Comparison of ENCODE assay signal across 10 mouse cellular contexts in the genomic region with DNA sequence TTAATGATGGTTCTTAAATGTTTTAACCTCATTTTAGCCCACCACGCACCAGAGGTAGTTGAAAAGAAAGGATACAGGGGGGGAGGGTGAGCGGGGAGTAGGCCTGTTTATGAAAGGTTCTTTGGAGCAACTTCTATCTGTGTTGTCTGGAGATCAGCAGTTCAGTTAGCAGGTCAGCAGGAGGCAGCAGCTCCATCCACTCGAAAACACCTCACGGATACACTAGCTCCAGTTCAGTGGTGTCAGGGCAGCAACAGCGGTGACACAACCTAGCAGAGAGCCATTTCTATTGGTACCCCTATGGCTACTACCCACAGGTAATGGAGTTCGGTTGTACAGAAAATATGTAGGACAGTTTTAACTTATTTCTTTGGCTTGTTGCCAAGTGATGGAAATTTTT. TPM values are rescaled to one million over a fixed set of nuclear protein-coding genes. Genes with fewer than 3 reads are reported as not detected.
DNase-seq lines count a peak whose midpoint lies in the region; TF ChIP-seq lines count a peak whose summit lies in the region.
"Had no signal": no experiment of that assay in that cellular context is flagged by ENCODE, and none has a peak within 500 bp of the region (broad histone marks: within the 10 kb centered on the region; RNA-seq: fewer than 3 reads in every experiment).

No protein-coding gene starts in this region.

- TF ChIP-seq POLR2A in heart, adult 2 months (IDR thresholded peaks at IDR 0.05; ENCODE audit: insufficient read depth, low read depth, low read length): no peak

- H3K4me1 ChIP-seq in heart, adult 2 months (ENCODE audit: control insufficient read depth, insufficient read depth, low read length): no peaks in the 10 kb centered on the region; the same call in 1 of the 2 replicates
- peaks cover 2% of the 10 kb centered on the region for H3K4me1 ChIP-seq in heart, embryonic 10.5 days

- H3K9ac ChIP-seq in heart, adult 2 months (ENCODE audit: low read depth, low read length): no peak overlapping the region
- H3K9ac ChIP-seq: embryonic facial prominence, embryonic 12.5 days had no signal

- H3K9me3 ChIP-seq in heart, embryonic 10.5 days: no peaks in the 10 kb centered on the region
- H3K9me3 ChIP-seq: embryonic facial prominence, embryonic 12.5 days had no signal

- DNase-seq in heart, adult 2 months: peak; percentile 40 to 55
- no peak for DNase-seq in heart, embryonic 10.5 days (ENCODE audit: low spot score)
- DNase-seq in NIH3T3 (ENCODE audit: low read depth): peak; percentile 78
- DNase-seq in heart, postnatal 10 days: peak; percentile 60 to 68
- peak; percentile 61 for DNase-seq in lung, postnatal 25 days (ENCODE audit: low spot score)
- DNase-seq in thymus, postnatal 4 days: peak; percentile 71
- no peak for DNase-seq in right cerebral cortex, postnatal 36 days (ENCODE audit: low spot score in 2 of 2)

- no peaks in the 10 kb centered on the region for H3K79me3 ChIP-seq in C2C12 (ENCODE audit: low read depth)

- TF ChIP-seq CTCF in heart, adult 2 months (IDR thresholded peaks at IDR 0.05): peak; percentile 84
- peak; percentile 51 for TF ChIP-seq CTCF in C2C12 (IDR thresholded peaks at IDR 0.05; ENCODE audit: control insufficient read depth, insufficient read depth, insufficient read length)

- no peaks in the 10 kb centered on the region for H3K36me3 ChIP-seq in heart, adult 2 months (ENCODE audit: control insufficient read depth, insufficient read depth, low read length)
- peaks cover 17% of the 10 kb centered on the region for H3K36me3 ChIP-seq in heart, embryonic 10.5 days
- H3K36me3 ChIP-seq in C2C12 (ENCODE audit: control insufficient read depth, insufficient read depth): no peaks in the 10 kb centered on the region

- TF ChIP-seq EP300 in heart, adult 2 months (IDR thresholded peaks at IDR 0.05; ENCODE audit: insufficient read depth, low read depth, low read length): 0 out of 2 replicates have a peak, but pooled peaks have one; percentile 67

- no peaks in the 10 kb centered on the region for H3K27me3 ChIP-seq in heart, adult 2 months (ENCODE audit: control insufficient read depth, insufficient read depth, low read length)
- H3K27me3 ChIP-seq in heart, embryonic 10.5 days (ENCODE audit: insufficient read depth, poor library complexity, severe bottlenecking): no peaks in the 10 kb centered on the region
- no peaks in the 10 kb centered on the region for H3K27me3 ChIP-seq in C2C12 (ENCODE audit: control insufficient read depth, insufficient read depth, insufficient read length)
- H3K27me3 ChIP-seq: embryonic facial prominence, embryonic 12.5 days had no signal

- no peak overlapping the region for H3K4me3 ChIP-seq in heart, adult 2 months
- no peak overlapping the region for H3K4me3 ChIP-seq in heart, embryonic 10.5 days
- no peak overlapping the region for H3K4me3 ChIP-seq in C2C12 (ENCODE audit: insufficient read depth, poor library complexity, severe bottlenecking)
- H3K4me3 ChIP-seq: embryonic facial prominence, embryonic 12.5 days had no signal

- no peaks in the 10 kb centered on the region for H3K79me2 ChIP-seq in heart, adult 2 months (replicated peaks; ENCODE audit: control insufficient read depth, insufficient read depth, low read length)
- H3K79me2 ChIP-seq in C2C12 (ENCODE audit: control insufficient read depth, insufficient read depth): peaks cover 7% of the 10 kb centered on the region

- WGBS in heart, adult 2 months: 28% methylated on average over 6 of the region's 6 CpGs
- 43% methylated on average over 6 of the region's 6 CpGs for WGBS in heart, embryonic 10.5 days

- no peak overlapping the region for H3K27ac ChIP-seq in heart, adult 2 months
- no peak overlapping the region for H3K27ac ChIP-seq in heart, embryonic 10.5 days
- H3K27ac ChIP-seq: embryonic facial prominence, embryonic 12.5 days had no signal

- no peak overlapping the region for H3ac ChIP-seq in C2C12 (ENCODE audit: control insufficient read depth, insufficient read length, low read depth)

- intact Hi-C loops in heart, adult 2 months (cut with DNase I): loop anchor here (1.0 to 2.0 kb wide), 4 partner anchors 33 to 135 kb away; no protein-coding TSS in a partner anchor
- intact Hi-C loops in heart, postnatal 10 days (cut with DNase I): loop anchor here (2.0 kb wide), 2 partner anchors 33 to 137 kb away; no protein-coding TSS in a partner anchor

TF ChIP-seq in C2C12, 6 proteins besides CTCF, POLR2A, EP300 and RAD21:
- no peak for TF ChIP-seq FOSL1 (IDR thresholded peaks at IDR 0.05; ENCODE audit: insufficient read depth, low read length, poor library complexity, severe bottlenecking)
- no peak for TF ChIP-seq USF1 (IDR thresholded peaks at IDR 0.05; ENCODE audit: low read depth)
- TF ChIP-seq MYOD1 (IDR thresholded peaks at IDR 0.05; ENCODE audit: control insufficient read depth, insufficient read length, low read depth): no peak
- no peak for TF ChIP-seq CEBPB (IDR thresholded peaks at IDR 0.05; ENCODE audit: low read depth)
- no peak for TF ChIP-seq MAX (IDR thresholded peaks at IDR 0.05)
- no peak for TF ChIP-seq MYOG (IDR thresholded peaks at IDR 0.05; ENCODE audit: control insufficient read depth, extremely low read depth, insufficient read length)

RNA-seq across cellular contexts. Expression of a gene that starts 6.0 kb away (rescaled TPM):
- 1 to 10 TPM; 5.5 to 6.2 TPM for total RNA-seq in heart, adult 2 months (2021)
- polyA plus RNA-seq in heart, adult 2 months (2012; rRNA removed): 8.7 and 9.8 TPM in 2 replicates
- polyA plus RNA-seq in heart, embryonic 10.5 days (2016; fragmentation: Nextera tagmentation; extraction: Ambion mirVana): 19.5 and 23.0 TPM in 2 replicates
- polyA plus RNA-seq in C2C12 (2012; fragmentation: generic; extraction: Trizol): 13.0 TPM
- 1 to 10 TPM; 5.4 to 7.1 TPM for total RNA-seq in heart, postnatal 10 days (2021)

RNA-seq across cellular contexts. Expression of a gene that starts 29.3 kb away (rescaled TPM):
- total RNA-seq in heart, adult 2 months (2021): 1 to 10 TPM; 2.2 to 2.8 TPM
- 3.2 and 3.6 TPM in 2 replicates for polyA plus RNA-seq in heart, adult 2 months (2012; rRNA removed)
- 12.0 and 15.4 TPM in 2 replicates for polyA plus RNA-seq in heart, embryonic 10.5 days (2016; fragmentation: Nextera tagmentation; extraction: Ambion mirVana)
- 5.2 TPM for polyA plus RNA-seq in C2C12 (2012; fragmentation: generic; extraction: Trizol)
- total RNA-seq in heart, postnatal 10 days (2021): 10 to 100 TPM in 1 of 2 experiments, 1 to 10 TPM in 1; 8.5 to 10.0 TPM

RNA-seq across cellular contexts. Expression of a gene that starts 30.6 kb away (rescaled TPM):
- not detected for total RNA-seq in heart, adult 2 months (2021)
- not detected in 2 replicates for polyA plus RNA-seq in heart, adult 2 months (2012; rRNA removed)
- polyA plus RNA-seq in heart, embryonic 10.5 days (2016; fragmentation: Nextera tagmentation; extraction: Ambion mirVana): 0.10 and 0.21 TPM in 2 replicates
- 0.09 TPM for polyA plus RNA-seq in C2C12 (2012; fragmentation: generic; extraction: Trizol)
- total RNA-seq in heart, postnatal 10 days (2021): not detected
- polyA plus RNA-seq: liver, embryonic 16.5 days had no signal

Comparison
In these comparisons a context has a peak if more than half of its experiments do, and no peak if none do; other contexts are left out.
1. DNase-seq: peak in heart, adult 2 months (2 of 2), NIH3T3 (single experiment), heart, postnatal 10 days (2 of 2), lung, postnatal 25 days (single experiment) and thymus, postnatal 4 days (single experiment); none in heart, embryonic 10.5 days (single experiment) and right cerebral cortex, postnatal 36 days (0 of 2).